Mouse (Mus musculus) ES-E14 (cell line): Measurements from ENCODE around the gene I830077J02Rik.

Experiments
- CHD2 ChIP-seq: IDR thresholded peaks from 2 replicates; pipeline ENCODE4 v1.6.1; 2014; ENCODE audit warnings: mild to moderate bottlenecking, low read depth, low read length, inconsistent platforms
- MAFK ChIP-seq: IDR thresholded peaks from 2 replicates; pipeline ENCODE4 v1.6.1; 2014; ENCODE audit warnings: mild to moderate bottlenecking, low read depth, low read length, inconsistent platforms; ENCODE audit not compliant: insufficient read depth

GRCm38 (mm10) chr3:105898325-105898724 is 34.1 kb downstream of the I830077J02Rik start:
- TF ChIP-seq MAFK (no peak), CHD2 (no peak)
